Mouse (Mus musculus): ENCODE measurements around the gene Mmp2. TPM values are rescaled to one million over a fixed set of nuclear protein-coding genes. Genes with fewer than 3 reads are reported as not detected.
"Not testable (repeated sequence)": the region's sequence is repeated elsewhere in the genome, so short reads cannot be mapped to it uniquely, and the experiment has no call there.

The Mmp2 gene
- polyA plus RNA-seq (2016; fragmentation: Nextera tagmentation; extraction: Ambion mirVana), result 60.8 and 71.4 TPM in 2 replicates

DNA sequence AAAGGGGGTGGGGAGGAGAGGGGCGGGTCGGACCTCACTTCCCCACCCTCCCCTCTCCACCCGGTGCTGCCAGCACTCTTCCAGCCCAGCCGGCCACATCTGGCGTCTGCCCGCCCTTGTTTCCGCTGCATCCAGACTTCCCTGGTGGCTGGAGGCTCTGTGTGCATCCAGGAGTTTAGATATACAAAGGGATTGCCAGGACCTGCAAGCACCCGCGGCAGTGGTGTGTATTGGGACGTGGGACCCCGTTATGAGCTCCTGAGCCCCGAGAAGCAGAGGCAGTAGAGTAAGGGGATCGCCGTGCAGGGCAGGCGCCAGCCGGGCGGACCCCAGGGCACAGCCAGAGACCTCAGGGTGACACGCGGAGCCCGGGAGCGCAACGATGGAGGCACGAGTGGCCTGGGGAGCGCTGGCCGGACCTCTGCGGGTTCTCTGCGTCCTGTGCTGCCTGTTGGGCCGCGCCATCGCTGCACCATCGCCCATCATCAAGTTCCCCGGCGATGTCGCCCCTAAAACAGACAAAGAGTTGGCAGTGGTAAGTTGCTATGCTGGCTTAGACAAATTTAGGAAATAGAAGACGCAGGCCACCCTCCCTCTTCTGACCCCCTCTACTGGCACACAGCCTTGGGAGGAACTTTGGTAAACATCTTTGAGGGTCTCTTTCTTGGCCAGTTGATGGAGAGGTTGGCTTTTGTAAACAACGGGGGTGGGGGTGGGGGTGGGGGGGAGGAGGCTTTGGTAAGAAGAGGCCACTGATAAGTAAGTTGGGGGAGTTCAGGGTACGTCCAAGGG lies at the start of gene Mmp2:
Mmp2 (plus strand) TSS at position 49 of the 792 bp plus-strand sequence.
- Histone ChIP-seq H3K27ac (peak within 1 kb of the TSS; percentile 93), H3K9me3 (no peaks in the 10 kb centered on the region), H3K4me1 (replicated peaks) (peaks cover 20% of the 10 kb centered on the region), H3K36me3 (peaks cover 16% of the 10 kb centered on the region), H3K4me3 (peak within 1 kb of the TSS; percentile 65), H3K27me3 (ENCODE audit: insufficient read depth, poor library complexity, severe bottlenecking) (peaks cover 23% of the 10 kb centered on the region)
- under 1% methylated on average over 36 of the region's 37 CpGs for WGBS
- peak; percentile 75 for DNase-seq (ENCODE audit: low spot score)

DNA sequence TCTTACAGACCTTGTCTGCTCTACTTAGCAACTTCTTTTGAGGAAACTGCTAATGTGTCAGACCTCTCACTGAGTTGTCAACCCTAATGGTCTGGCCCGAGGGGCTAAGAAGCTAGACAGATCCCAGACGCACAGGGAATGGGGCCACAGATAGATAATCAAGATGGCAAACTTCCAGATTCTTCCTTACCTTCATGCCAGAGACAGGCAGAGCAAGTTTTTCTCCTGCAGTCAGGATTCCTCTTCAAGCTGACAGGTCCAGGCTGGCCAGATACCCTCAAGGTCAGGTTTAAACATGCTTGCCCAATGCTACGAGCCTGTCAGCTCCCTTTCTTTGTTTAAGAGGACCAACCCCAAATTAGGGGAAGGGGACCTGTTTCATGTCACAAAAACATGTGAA lies 46.1 kb upstream of the Mmp2 start:
- Histone ChIP-seq H3K9me3 (no peaks in the 10 kb centered on the region; the same call in 1 of the 2 replicates), H3K27me3 (ENCODE audit: insufficient read depth, poor library complexity, severe bottlenecking) (no peaks in the 10 kb centered on the region), H3K36me3 (no peaks in the 10 kb centered on the region), H3K4me3 (no peak overlapping the region), H3K27ac (no peak overlapping the region), H3K4me1 (replicated peaks) (peaks cover 19% of the 10 kb centered on the region)
- DNase-seq (ENCODE audit: low spot score), result no peak
- 77% methylated on average over 3 of the region's 3 CpGs for WGBS

DNA sequence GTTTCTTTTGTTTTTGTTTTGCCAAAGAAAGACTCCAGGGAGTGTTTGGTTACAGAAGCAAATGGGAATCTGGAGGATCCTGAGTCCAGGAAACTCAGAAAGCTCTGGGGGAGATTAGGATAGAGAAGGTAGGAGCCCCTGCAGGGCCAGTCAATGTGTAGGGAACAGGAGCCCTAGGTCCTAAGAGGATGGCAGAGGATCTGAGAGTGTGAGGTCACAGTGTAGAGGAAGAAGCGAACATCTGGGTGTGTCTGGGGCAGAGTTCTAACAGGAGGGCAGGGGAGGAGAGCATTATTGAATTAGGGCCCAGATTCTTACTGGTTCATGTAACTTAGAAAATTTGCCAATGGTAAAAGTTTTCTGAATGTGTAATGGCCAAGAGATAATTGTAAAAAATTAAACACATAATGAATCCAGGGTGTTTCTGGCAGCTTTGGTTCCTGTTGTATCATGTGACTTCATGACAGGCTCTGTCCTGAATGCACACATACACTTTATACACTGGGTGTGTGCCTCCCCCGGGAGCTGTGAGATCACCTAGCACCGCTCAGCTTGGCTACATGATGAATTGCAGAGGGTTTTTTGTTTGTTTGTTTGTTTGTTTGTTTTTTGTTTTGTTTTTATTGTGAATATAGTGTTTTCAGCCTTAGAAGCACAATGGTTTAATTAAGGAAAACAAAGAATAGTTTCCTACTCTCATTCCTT lies 43.0 kb upstream of the Mmp2 start:
- H3K9me3 ChIP-seq, result peaks cover 8% of the 10 kb centered on the region; the same call in 1 of the 2 replicates
- H3K4me3 ChIP-seq, result no peak overlapping the region
- H3K27ac ChIP-seq, result peak overlapping the region; percentile 8
- no peaks in the 10 kb centered on the region for H3K36me3 ChIP-seq
- H3K27me3 ChIP-seq (ENCODE audit: insufficient read depth, poor library complexity, severe bottlenecking), result no peaks in the 10 kb centered on the region
- H3K4me1 ChIP-seq (replicated peaks), result peaks cover 9% of the 10 kb centered on the region
- 53% methylated on average over 3 of the region's 3 CpGs for WGBS
- no peak for DNase-seq (ENCODE audit: low spot score)

DNA sequence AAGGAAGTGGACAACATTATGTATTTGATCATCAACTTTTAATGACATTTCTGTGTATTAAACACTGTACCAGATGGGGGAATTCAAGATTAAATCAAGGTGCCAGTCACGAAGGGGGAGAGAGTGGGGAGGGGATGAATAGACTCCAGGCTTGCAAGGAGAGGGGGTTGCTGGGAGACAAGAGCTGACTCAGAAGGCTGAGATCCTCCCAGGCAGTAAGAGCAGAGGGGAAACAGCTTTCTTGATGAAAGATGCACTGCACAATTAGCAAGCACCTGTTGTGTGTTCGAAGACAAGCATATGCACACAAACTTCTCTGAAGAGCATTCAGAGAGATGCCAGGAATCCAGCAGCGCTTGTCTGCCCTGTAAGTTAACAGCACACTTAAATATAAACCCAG lies 36.3 kb upstream of the Mmp2 start:
- peaks cover 8% of the 10 kb centered on the region; the same call in 1 of the 2 replicates for H3K9me3 ChIP-seq
- peaks cover 3% of the 10 kb centered on the region; the same call in 1 of the 2 replicates for H3K4me1 ChIP-seq (replicated peaks)
- no peak for DNase-seq (ENCODE audit: low spot score)
- no peak overlapping the region for H3K4me3 ChIP-seq
- WGBS, result 76% methylated on average over 3 of the region's 3 CpGs
- no peaks in the 10 kb centered on the region for H3K27me3 ChIP-seq (ENCODE audit: insufficient read depth, poor library complexity, severe bottlenecking)
- H3K36me3 ChIP-seq, result no peaks in the 10 kb centered on the region
- no peak overlapping the region for H3K27ac ChIP-seq

DNA sequence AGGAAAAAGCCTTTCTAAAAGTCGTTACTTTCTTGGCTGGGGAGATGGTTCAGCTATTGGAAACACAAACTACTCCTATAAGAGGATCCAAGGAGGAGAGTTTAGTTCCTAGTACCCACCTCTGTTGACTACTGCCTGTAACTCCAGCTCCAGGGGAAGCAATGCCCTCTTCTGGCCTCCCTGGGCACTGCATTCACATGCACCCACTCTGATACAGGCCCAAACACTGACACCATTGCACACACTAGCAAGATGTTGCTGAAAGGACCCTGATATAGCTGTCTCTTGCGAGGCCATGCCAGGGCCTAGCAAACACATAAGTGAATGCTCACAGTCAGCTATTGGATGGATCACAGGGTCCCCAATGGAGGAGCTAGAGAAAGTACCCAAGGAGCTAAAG lies 35.1 kb upstream of the Mmp2 start:
- H3K4me1 ChIP-seq (replicated peaks); H3K36me3 ChIP-seq; H3K4me3 ChIP-seq; H3K27me3 ChIP-seq (ENCODE audit: insufficient read depth, poor library complexity, severe bottlenecking); H3K27ac ChIP-seq; DNase-seq (ENCODE audit: low spot score); H3K9me3 ChIP-seq: not testable (repeated sequence)
- 84% methylated on average over 2 of the region's 2 CpGs for WGBS

DNA sequence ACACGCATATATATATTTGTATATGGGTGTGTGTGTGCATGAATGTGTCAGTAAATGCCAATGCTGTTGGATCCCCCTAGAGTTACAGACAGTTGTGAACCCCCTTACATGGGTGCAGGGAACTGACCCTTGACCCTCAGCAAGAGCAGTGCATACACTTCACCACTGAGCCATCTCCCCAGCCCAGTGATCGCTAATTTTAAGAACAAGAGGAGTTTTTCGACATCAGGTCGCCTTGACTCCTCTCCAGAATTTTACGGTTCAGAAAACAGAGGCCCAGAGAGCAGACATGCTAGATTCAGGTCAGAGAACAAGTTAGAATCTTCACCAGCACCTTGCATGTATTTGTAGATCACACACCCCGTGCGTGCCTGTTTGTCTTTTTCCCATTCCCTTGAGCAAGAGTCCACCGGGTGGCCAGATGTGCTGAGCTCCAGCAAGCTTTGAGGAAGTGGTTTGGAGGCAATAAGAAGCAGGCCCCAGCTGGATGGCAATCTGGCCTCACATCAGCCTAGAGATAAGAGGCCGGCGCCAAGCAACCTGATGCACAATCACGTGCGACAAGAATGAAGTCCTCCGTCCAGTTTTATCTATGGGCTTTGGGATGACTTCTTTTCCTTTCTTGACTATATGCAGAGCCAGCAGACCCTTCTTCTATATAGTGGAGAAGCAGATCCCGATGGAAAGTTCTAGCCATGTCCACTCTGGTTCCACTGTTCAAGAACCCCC lies 33.1 kb upstream of the Mmp2 start:
- DNase-seq (ENCODE audit: low spot score), result no peak
- H3K9me3 ChIP-seq, result no peaks in the 10 kb centered on the region

DNA sequence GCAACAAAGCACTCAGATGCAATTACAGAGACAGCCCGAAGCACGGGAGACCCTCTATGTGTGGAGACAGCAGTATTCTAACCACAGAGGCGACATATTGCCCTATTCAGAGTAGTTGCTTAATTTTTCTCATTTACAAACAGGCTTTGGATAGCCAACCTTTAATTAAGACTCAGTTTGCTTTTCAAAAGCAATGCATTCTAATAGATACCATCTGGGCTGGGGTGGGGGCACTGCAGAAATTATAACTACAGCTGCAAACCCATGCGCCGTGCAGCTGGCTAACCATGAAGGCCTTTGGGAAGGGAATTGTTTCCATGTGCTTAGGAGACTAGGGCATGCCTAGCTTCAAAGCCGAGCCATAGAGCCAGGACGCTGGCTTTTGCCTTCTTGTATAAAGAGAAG lies 29.6 kb upstream of the Mmp2 start:
- no peaks in the 10 kb centered on the region for H3K27me3 ChIP-seq (ENCODE audit: insufficient read depth, poor library complexity, severe bottlenecking)
- H3K36me3 ChIP-seq, result no peaks in the 10 kb centered on the region
- no peak for DNase-seq (ENCODE audit: low spot score)
- WGBS, result 76% methylated on average over 7 of the region's 7 CpGs
- H3K4me1 ChIP-seq (replicated peaks), result peaks cover 3% of the 10 kb centered on the region; the same call in 1 of the 2 replicates
- H3K27ac ChIP-seq, result no peak overlapping the region
- no peaks in the 10 kb centered on the region for H3K9me3 ChIP-seq
- no peak overlapping the region for H3K4me3 ChIP-seq

More for the DNA sequence above, 33.1 kb upstream of the Mmp2 start:
- Histone ChIP-seq H3K4me3 (no peak overlapping the region), H3K36me3 (no peaks in the 10 kb centered on the region), H3K4me1 (replicated peaks) (peaks cover 3% of the 10 kb centered on the region; the same call in 1 of the 2 replicates), H3K27ac (0 out of 2 replicates have a peak overlapping the region, but pooled peaks have one; percentile 0), H3K27me3 (ENCODE audit: insufficient read depth, poor library complexity, severe bottlenecking) (no peaks in the 10 kb centered on the region)
- WGBS, result 83% methylated on average over 14 of the region's 14 CpGs

DNA sequence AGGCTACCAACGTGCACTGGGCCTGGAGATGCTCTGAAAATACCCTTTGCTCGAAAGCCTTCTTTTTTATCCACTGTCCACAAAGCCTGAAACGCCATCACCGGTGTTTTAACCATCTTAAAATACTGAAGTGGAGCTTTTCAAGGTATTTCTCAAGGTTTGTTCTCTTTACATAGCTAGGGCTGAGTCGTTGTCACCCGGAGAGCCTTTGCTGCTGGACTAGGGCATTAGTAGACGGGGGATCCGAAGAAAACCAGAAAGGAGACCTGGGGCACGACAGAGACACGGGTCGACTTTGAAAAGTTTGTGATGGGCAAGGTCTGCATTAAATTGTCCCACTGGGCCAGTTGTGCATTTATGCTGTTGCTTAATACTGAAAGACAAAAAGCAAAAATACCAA lies 27.7 kb upstream of the Mmp2 start:
- no peaks in the 10 kb centered on the region for H3K36me3 ChIP-seq
- H3K9me3 ChIP-seq, result no peaks in the 10 kb centered on the region
- WGBS, result 90% methylated on average over 11 of the region's 11 CpGs
- no peaks in the 10 kb centered on the region for H3K27me3 ChIP-seq (ENCODE audit: insufficient read depth, poor library complexity, severe bottlenecking)
- DNase-seq (ENCODE audit: low spot score), result no peak
- H3K27ac ChIP-seq, result no peak overlapping the region
- H3K4me1 ChIP-seq (replicated peaks), result peaks cover 5% of the 10 kb centered on the region; the same call in 1 of the 2 replicates
- H3K4me3 ChIP-seq, result no peak overlapping the region

DNA sequence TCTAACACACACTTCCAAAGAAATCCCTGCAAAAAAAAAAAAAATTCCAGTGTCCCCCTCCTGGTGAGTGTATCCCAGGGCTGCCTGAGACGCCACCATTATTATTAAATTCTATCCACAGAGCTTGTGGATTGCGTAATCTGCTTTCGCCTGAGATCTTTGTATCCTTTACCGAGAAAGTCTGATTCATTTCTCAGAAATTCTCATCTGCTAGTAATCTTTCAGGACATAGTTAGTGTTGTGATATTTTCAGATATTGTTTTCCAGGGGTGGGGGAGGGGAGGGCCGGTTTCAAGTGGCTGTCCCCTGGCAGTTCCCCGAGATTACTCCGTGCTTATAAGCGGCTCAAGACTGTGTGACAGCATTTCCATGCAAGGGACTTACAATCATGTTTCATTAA lies 25.9 kb upstream of the Mmp2 start:
- WGBS, result 72% methylated on average over 8 of the region's 8 CpGs
- Histone ChIP-seq H3K27me3 (ENCODE audit: insufficient read depth, poor library complexity, severe bottlenecking) (no peaks in the 10 kb centered on the region), H3K9me3 (no peaks in the 10 kb centered on the region), H3K36me3 (no peaks in the 10 kb centered on the region), H3K27ac (no peak overlapping the region), H3K4me1 (replicated peaks) (peaks cover 3% of the 10 kb centered on the region; the same call in 1 of the 2 replicates), H3K4me3 (no peak overlapping the region)
- no peak for DNase-seq (ENCODE audit: low spot score)

DNA sequence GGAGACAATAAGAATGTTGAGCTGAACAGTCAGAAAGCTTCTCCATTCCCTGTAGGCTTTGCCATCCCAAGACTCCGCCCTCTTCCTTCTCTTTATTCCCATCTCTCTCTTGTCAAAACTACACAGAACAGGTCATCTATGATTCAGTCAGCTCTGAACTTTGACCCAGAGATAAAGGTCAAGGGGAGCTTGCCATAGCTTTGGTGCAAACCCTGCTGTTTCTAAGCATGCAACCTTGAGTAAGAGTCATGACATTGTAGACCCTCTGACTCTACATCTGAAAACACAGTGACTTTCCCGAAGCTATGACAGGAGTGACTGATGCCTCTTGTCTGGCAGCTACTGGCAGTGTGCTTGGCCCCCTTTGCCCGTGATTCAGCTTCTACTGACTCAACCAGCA lies 24.5 kb upstream of the Mmp2 start:
- Histone ChIP-seq H3K4me3 (no peak overlapping the region), H3K4me1 (replicated peaks) (peaks cover 3% of the 10 kb centered on the region; the same call in 1 of the 2 replicates), H3K27me3 (ENCODE audit: insufficient read depth, poor library complexity, severe bottlenecking) (no peaks in the 10 kb centered on the region), H3K36me3 (no peaks in the 10 kb centered on the region), H3K9me3 (no peaks in the 10 kb centered on the region), H3K27ac (no peak overlapping the region)
- no peak for DNase-seq (ENCODE audit: low spot score)
- 79% methylated on average over 3 of the region's 3 CpGs for WGBS

DNA sequence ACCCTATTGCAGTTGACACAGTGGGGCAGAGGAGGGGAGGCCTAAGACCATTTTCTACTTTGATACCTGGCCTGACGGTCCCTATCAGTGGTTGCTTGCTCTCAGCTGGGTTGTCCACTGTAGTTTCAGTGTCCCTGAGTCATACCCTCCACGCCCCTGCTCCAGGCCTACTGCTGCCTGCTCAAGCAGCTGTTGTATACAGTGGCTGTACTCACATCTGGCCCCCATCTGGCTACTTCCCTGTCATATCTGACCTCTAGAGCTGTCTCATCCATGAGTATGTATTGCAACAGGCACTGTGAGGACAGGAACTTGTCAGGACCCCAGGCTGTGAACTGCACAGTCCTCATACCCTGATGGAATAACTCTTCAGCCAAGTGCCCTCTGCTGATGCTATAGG lies 14.3 kb upstream of the Mmp2 start:
- no peaks in the 10 kb centered on the region for H3K27me3 ChIP-seq (ENCODE audit: insufficient read depth, poor library complexity, severe bottlenecking)
- H3K36me3 ChIP-seq, result no peaks in the 10 kb centered on the region
- H3K27ac ChIP-seq, result no peak overlapping the region
- WGBS, result 83% methylated on average over 2 of the region's 2 CpGs
- DNase-seq (ENCODE audit: low spot score), result no peak
- H3K4me1 ChIP-seq (replicated peaks), result no peaks in the 10 kb centered on the region
- H3K4me3 ChIP-seq, result no peak overlapping the region
- H3K9me3 ChIP-seq, result no peaks in the 10 kb centered on the region

DNA sequence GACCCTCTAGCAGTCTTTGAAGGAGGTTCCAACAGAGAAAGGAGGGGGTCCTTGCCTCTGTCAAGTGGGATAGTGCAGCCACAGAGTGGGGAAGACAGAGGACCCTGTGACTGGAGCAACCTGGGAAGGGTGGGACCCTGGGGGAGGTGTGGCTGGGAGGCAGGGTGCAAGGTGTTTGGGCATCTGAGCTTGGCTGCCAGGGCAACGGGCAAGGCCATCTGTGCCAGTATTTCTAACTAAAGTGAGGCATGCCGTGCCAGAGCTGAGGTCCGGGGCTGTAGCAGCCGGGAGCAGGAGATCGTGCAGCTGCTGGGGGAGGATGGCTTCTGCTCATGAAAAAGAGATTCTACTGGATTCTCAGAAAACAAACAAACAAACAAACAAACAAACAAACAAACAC lies 11.4 kb upstream of the Mmp2 start:
- WGBS, result 86% methylated on average over 5 of the region's 5 CpGs
- no peaks in the 10 kb centered on the region for H3K36me3 ChIP-seq
- no peak overlapping the region for H3K27ac ChIP-seq
- H3K4me3 ChIP-seq, result no peak overlapping the region
- H3K9me3 ChIP-seq, result no peaks in the 10 kb centered on the region
- no peaks in the 10 kb centered on the region for H3K27me3 ChIP-seq (ENCODE audit: insufficient read depth, poor library complexity, severe bottlenecking)
- no peak for DNase-seq (ENCODE audit: low spot score)
- H3K4me1 ChIP-seq (replicated peaks), result no peaks in the 10 kb centered on the region
